Mouse (Mus musculus) intestine, embryonic 16.5 days (tissue): ENCODE data around the gene Sult1b1. TPM values are rescaled to one million over a fixed set of nuclear protein-coding genes. Genes with fewer than 3 reads are reported as not detected.
"Not testable (repeated sequence)": the region's sequence is repeated elsewhere in the genome, so short reads cannot be mapped to it uniquely, and the experiment has no call there.

Source experiments
- ATAC-seq: fragments of 200-750 bp; cut with Nextera tagmentation; 2 replicates; pipeline ENCODE4 v1.8.0; 2017; ENCODE audit warnings: moderate TSS enrichment, moderate library complexity
- H3K27ac ChIP-seq: fragments of 300-500 bp; sonication (generic); 2 replicates; pipeline ENCODE4 v1.5.1; 2014; ENCODE audit warnings: mild to moderate bottlenecking, low read length
- H3K27me3 ChIP-seq: fragments of 300-500 bp; sonication (generic); replicated peaks from 2 replicates; pipeline ENCODE4 v1.6.1; 2014; ENCODE audit warnings: low read length, control low read depth, mixed read lengths; ENCODE audit not compliant: control insufficient read depth, insufficient read depth
- H3K36me3 ChIP-seq: fragments of 300-500 bp; sonication (generic); 2 replicates; pipeline ENCODE4 v1.6.1; 2014; ENCODE audit warnings: low read length, control low read depth; ENCODE audit not compliant: control insufficient read depth, insufficient read depth
- H3K4me1 ChIP-seq: fragments of 300-500 bp; sonication (generic); 2 replicates; pipeline ENCODE4 v1.6.1; 2014; ENCODE audit warnings: low read length, control low read depth, mixed read lengths; ENCODE audit not compliant: control insufficient read depth, insufficient read depth
- H3K4me2 ChIP-seq: fragments of 300-500 bp; sonication (generic); 2 replicates; pipeline ENCODE4 v1.6.1; 2014; ENCODE audit warnings: low read depth, low read length, control low read depth
- H3K4me3 ChIP-seq: fragments of 300-500 bp; sonication (generic); 2 replicates; pipeline ENCODE4 v1.5.1; 2014; ENCODE audit warnings: mild to moderate bottlenecking, low read length
- H3K9ac ChIP-seq: fragments of 300-500 bp; sonication (generic); 2 replicates; pipeline ENCODE4 v1.6.1; 2014; ENCODE audit warnings: low read depth, low read length
- H3K9me3 ChIP-seq: fragments of 300-500 bp; sonication (generic); 2 replicates; pipeline ENCODE4 v1.6.1; 2016; ENCODE audit warnings: low read length, control low read depth; ENCODE audit not compliant: control insufficient read depth
- WGBS: fragments of 180-500 bp; shearing (Covaris S2); extraction: QIAGEN DNeasy Blood & Tissue Kit; methylation state at CpG from one replicate; pipeline ENCODE4 v1.1.7; 2014; 5-methylcytosine and 5-hydroxymethylcytosine counted together
- polyA plus RNA-seq: library from polyadenylated mRNA; unstranded; fragments of >200 nt; fragmentation: Nextera tagmentation; extraction: Ambion mirVana; gene quantifications from 2 replicates; pipeline ENCODE4 v1.2.1, GENCODE M21; 2015

Gene Sult1b1
- polyA plus RNA-seq, 1 experiment from 2014 or later: 98.8 TPM

DNA sequence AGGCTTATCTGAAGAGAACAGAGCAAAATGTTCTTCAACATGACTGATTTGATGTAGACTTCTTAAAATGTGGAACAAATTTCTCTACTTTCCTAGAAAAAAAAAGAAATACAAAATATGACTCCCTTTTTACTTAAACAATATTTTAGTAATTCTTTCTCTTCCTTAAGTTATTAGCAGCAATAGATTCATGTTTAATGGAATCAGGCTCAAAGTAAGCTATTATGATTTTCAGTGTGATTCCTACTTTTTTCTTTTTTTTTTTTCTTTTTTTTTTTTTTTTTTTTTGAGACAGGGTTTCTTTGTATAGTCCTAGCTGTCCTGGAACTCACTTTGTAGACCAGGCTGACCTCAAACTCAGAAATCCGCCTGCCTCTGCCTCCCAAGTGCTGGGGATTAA lies 51.3 kb downstream of the Sult1b1 start, which contains the start of gene Gm43638:
TSS of gene Gm43638 (minus strand) at position 101 of the 400 bp plus-strand sequence.
- H3K4me3 ChIP-seq, H3K27ac ChIP-seq, ATAC-seq, H3K27me3 ChIP-seq, H3K9ac ChIP-seq, H3K4me1 ChIP-seq, H3K36me3 ChIP-seq, H3K9me3 ChIP-seq, H3K4me2 ChIP-seq: not testable (repeated sequence)
- WGBS: 82% methylated on average over 1 of the region's 1 CpGs

- ATAC-seq: no peak
- H3K4me1 ChIP-seq: no peaks in the 10 kb centered on the region
- H3K36me3 ChIP-seq: no peaks in the 10 kb centered on the region
- no peak within 1 kb of the TSS for H3K4me2 ChIP-seq
- WGBS: 79% methylated on average over 5 of the region's 5 CpGs
- no peak within 1 kb of the TSS for H3K27ac ChIP-seq
- H3K9me3 ChIP-seq: no peaks in the 10 kb centered on the region
- no peak within 1 kb of the TSS for H3K9ac ChIP-seq
- no peaks in the 10 kb centered on the region for H3K27me3 ChIP-seq
- no peak within 1 kb of the TSS for H3K4me3 ChIP-seq
These were observed 55.8 kb downstream of the Sult1b1 start, which contains the start of gene Ugt2a2 for GRCm38 (mm10) chr5:87482160-87482559. TSS of gene Ugt2a2 (minus strand) at chr5:87482260.

Other genes with a start within 250 kb of the Sult1b1 start
- gene Ugt2a3, start 201.0 kb downstream of the Sult1b1 start, polyA plus RNA-seq: 4.8 and 6.1 TPM in 2 replicates
- not detected in 2 replicates for gene Ugt2b38, start 114.0 kb downstream of the Sult1b1 start, polyA plus RNA-seq
- not detected in 2 replicates for gene Ugt2a2, start 55.9 kb downstream of the Sult1b1 start, polyA plus RNA-seq
- gene Gm43638, start 51.4 kb downstream of the Sult1b1 start, polyA plus RNA-seq: not detected in 2 replicates
- gene Ugt2a1, start 47.3 kb downstream of the Sult1b1 start, polyA plus RNA-seq: not detected in 2 replicates
- 66.6 and 85.2 TPM in 2 replicates for gene Sult1d1, start 30.8 kb upstream of the Sult1b1 start, polyA plus RNA-seq
- not detected in 2 replicates for gene Sult1e1, start 53.4 kb upstream of the Sult1b1 start, polyA plus RNA-seq
- not detected in 2 replicates for gene Csn1s1, start 128.0 kb upstream of the Sult1b1 start, polyA plus RNA-seq
- not detected in 2 replicates for gene Csn2, start 161.4 kb upstream of the Sult1b1 start, polyA plus RNA-seq
- not detected in 2 replicates for gene Csn1s2a, start 236.4 kb upstream of the Sult1b1 start, polyA plus RNA-seq